Mouse (Mus musculus): ENCODE results near the gene Dupd1.
A peak's percentile ranks its signal among the peaks of the same experiment; 100 is the strongest.
"Not testable (repeated sequence)": the region's sequence is repeated elsewhere in the genome, so short reads cannot be mapped to it uniquely, and the experiment has no call there.

Gene Dupd1

DNA sequence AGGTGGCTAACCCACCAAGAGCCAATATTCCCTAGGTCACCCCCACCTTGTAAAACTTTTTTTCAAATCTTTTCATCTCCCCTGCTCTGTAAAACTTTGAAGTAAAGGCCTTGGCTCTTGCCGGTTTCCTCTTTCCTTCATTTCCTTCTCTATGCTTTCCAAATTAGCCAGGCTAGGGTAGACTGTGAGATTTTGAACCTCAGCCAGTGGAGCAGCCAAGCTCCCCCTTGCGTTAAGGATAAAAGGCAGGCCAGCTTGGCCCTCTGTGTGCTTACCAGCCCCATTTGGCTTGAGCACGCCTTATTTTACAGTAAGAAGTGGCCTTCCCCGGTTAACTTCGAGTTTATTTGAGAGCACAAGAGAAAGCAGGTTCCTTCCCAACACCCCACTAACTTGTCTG lies 39.9 kb downstream of the Dupd1 start:
- no peak for DNase-seq

DNA sequence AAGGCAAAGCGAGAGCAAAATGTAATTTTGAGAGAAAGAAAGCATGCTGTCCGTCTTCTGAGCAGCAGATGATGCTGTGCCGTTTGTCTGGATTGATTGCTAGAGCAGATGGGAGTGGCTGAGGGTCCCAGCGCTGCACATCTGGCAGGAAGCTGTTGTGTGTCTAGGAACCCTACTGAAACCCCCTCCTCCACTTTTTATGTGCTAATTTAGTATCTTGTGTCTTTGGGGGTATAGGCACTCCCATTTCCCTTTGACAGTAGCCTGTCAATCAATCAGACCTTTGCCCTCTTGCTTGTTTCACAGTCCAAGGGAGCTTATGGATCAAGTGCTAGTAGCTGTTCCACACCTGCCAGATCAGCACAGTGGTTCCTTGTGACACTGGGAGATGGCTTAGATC lies 41.3 kb downstream of the Dupd1 start:
- no peak for DNase-seq

DNA sequence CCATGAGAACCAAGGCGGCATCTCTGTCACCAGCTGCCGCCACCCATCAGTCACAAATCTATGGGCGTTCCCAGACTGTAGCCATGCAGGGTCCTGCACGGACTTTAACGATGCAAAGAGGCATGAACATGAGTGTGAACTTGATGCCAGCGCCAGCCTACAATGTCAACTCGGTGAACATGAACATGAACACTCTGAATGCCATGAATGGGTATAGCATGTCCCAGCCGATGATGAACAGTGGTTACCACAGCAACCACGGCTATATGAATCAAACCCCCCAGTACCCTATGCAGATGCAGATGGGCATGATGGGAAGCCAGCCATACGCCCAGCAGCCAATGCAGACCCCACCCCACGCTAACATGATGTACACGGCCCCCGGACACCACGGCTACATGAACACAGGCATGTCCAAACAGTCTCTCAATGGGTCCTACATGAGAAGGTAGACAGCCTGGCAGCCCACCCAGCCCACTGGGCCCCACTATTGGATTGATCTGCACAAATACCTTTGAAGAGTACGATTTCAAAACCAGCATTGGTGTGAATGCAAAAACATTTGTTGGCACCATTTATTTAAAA lies 43.9 kb downstream of the Dupd1 start:
- not testable (repeated sequence) for DNase-seq

DNA sequence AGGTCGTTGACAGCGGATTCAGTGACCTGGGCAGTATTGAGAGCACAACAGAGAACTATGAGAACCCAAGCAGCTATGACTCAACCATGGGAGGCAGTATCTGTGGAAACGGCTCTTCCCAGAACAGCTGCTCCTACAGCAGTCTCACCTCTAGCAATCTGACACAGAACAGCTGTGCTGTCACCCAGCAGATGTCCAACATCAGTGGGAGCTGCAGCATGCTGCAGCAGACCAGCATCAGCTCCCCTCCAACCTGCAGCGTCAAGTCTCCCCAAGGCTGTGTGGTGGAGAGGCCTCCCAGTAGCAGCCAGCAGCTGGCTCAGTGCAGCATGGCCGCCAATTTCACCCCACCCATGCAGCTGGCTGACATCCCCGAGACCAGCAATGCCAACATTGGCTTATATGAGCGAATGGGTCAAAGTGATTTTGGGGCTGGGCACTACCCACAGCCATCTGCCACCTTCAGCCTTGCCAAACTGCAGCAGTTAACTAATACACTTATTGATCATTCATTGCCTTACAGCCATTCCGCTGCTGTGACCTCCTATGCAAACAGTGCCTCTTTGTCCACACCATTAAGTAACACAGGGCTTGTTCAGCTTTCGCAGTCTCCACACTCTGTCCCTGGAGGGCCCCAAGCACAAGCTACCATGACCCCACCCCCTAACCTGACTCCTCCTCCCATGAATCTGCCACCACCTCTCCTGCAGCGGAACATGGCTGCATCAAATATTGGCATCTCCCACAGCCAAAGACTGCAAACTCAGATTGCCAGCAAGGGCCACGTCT lies 44.5 kb downstream of the Dupd1 start:
- peak; percentile 21 for DNase-seq

DNA sequence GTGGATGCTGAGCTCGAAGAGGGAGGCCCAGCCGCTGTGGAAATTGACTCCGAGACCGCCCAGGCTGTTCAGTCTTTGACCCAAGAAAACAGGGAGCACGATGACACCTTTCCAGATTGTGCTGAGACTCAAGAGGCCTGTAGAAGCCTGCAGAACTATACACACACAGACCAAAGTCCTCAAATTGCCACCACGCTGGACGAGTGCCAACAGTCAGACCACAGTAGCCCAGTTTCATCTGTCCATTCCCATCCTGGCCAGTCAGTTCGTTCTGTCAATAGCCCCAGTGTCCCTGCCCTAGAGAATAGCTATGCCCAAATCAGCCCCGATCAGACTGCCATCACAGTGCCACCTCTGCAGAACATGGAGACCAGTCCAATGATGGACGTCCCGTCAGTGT lies 45.2 kb downstream of the Dupd1 start:
- DNase-seq = no peak

DNA sequence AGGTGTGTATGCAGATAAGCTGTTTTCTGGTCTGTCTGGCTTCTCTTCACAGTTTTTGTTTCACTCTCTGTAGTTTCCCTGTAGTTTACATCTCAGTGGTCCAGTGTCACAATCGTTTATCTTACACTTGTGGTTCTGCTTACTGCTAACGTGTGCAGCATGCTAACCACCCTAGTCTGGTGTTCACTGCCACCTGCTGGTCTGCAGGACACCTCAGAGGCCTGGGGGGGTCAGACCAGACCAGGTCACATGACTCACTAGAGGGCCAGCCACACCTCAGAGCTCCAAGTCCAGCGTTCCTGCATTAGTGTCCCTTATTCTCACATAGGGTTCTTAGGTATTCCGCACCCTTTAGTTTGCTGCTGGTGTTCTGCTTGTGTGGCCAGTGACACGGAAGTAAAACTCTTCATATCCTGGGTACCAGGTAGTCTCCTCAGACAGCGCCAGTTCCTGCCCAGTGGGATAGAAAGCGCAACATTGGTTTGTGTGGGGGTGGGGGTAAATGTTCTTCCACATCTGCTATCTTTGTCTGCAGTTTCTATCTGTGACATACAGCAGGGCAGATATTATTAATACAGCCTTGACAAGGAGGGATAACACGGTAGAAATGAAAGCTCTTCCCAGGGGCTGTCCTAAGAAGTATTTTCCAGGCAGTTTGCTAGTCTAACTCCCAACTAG lies 51.8 kb downstream of the Dupd1 start:
- DNase-seq = peak; percentile 58

DNA sequence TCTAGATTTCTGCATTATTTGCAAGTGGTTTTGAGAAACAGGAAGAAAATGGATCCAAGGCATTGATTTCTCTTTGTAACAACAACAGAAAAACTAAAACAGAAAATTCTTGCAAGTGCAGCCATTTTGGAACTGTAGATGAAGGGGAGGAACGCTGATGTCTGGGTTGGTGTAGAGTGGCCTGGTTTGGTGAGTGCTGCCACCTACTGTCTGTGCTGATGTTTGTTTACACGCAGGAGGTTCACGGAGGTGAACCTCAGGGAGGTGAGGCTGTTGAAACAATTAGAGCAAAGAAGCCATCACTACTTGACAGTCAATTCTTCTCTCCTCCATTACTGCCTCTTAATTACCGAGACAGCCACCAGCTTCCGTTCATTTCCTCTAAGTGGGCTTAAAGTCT lies 54.7 kb downstream of the Dupd1 start:
- DNase-seq = peak; percentile 67

DNA sequence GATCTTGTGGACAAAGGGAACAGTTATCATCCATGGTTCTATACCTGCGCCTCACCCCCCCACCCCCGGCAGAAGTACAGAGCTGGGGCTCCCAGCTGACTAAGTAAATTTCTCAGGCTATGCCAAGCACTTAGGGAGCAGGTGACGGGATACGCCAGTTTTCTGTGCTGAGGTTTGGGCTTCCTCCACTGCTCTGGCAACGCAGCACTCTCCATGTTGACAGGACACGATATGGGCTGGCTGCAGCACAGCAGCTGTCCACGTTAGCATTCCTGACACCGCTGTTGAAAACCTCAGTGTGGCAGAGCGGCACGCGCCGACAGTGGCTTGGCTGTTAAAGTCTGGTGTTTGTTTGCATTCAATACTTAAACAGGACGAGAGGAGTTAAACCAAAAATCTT lies 55.2 kb downstream of the Dupd1 start:
- DNase-seq = no peak

DNA sequence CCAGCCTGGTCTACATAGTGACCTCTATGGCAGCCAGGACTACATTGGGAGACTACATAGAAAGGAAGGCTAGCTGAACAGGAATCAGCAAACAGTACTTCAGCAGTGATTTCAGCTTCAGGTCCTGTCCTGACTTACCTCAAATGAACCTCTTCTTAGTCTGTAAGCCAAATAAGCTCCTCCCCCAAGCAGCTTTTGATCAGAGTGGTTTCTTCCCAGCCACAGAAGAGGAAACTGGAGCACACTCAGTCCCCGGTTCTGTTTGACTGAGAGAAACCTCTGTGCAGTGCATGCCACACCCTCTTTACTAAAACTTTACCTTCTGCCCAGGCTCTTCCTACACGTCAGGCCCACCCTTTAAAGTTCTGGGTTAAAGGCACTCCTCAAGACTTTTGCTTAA lies 60.6 kb downstream of the Dupd1 start:
- DNase-seq = no peak

DNA sequence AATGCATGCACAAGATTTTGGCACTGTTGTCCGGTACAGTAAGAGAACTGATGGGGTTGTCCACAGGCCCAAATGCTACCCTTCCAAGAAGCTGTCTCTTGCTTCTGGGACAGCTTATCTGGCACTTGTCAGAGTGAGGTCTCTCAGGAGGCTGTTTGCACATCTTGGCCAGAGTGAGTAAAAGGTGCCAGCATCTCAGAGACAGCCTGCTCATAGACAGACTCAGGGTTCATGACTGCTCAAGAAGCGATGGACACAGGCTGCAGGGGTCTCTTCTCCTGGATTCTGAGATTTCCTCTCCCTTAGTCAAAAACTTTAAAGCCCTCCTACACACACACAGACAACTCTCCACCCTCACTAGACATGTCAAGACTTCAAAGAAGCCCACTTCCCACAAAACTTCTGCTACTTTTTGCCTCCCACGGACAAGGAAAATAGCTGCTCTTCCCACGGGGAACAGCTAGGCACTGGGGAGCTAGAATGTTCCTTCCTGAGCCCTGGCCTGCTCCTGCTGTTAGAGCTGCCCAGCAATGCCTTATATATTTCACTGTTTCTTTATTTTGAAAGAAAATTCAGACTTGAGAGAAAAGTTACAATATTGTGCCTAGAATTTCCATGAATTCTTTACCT lies 73.5 kb downstream of the Dupd1 start:
- no peak for DNase-seq

DNA sequence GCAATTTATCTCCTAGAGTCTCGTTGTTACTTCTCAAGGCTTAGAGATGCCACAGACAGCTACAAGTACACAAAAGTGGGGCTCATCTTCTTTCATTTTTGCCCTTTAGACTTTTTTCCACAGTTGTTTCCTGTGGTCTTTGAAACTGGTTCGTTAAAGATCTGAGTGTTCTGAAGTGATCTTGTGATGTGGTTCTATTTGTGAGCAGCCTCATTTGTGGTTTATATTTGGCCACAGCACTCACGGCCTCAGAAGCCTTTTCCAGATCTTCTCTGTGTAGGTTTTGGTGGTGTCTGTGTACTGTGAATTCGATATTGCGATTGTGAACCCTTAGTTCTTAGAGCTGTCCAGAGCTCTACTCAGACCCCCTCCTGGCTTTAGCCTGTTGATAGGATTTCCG lies 77.8 kb downstream of the Dupd1 start:
- no peak for DNase-seq

DNA sequence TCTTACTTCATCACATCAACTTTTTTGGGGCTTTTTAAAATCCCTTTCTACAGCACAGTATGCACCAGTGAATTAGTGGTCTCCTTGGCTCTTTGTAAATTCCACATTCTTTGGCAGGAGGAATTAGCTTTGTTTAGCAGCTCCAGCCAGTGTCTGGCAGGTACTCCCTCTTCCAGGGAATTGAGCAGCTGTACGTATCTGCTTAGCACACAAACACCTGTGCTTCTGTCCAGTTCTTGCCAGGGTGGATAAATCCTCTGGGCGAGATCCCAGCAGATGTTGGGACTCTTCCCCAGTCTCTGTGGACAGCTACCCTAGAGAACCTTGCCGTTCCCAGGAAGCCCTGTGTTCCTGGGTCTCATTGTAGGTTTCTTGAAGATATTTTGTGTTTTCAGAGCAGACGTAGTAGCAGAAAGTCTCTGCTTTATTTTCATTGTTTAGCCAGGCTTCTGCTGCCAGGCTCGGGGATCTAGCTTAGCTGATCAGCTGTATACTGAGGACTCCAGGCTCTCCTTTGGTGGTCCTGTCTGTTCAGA lies 82.6 kb downstream of the Dupd1 start:
- DNase-seq = no peak

Measured in kidney, postnatal 14 days (tissue).